Mouse (Mus musculus) limb, embryonic 14.5 days (tissue): ENCODE data around the gene Gm20388. TPM values are rescaled to one million over a fixed set of nuclear protein-coding genes. Genes with fewer than 3 reads are reported as not detected.

Source experiments
- ATAC-seq: fragments of 200-750 bp; cut with Nextera tagmentation; 2 replicates; pipeline ENCODE4 v1.8.0; 2017; ENCODE audit warnings: low read depth, moderate number of reproducible peaks, moderate TSS enrichment; ENCODE audit not compliant: low FRiP score
- DNase-seq: peaks from one replicate; pipeline ENCODE4 v3.0.0-alpha.2; 2015; ENCODE audit warnings: low spot score
- H3K27ac ChIP-seq: fragments of 300-500 bp; sonication (generic); replicated peaks from 2 replicates; pipeline ENCODE4 v1.5.1; 2014; ENCODE audit warnings: low read depth, mild to moderate bottlenecking, low read length, moderate library complexity, mixed read lengths
- H3K27me3 ChIP-seq: fragments of 300-500 bp; sonication (generic); 2 replicates; pipeline ENCODE4 v1.6.1; 2014; ENCODE audit warnings: low read length, mixed read lengths; ENCODE audit not compliant: control insufficient read depth, insufficient read depth
- H3K36me3 ChIP-seq: fragments of 300-500 bp; sonication (generic); 2 replicates; pipeline ENCODE4 v1.6.1; 2014; ENCODE audit warnings: mild to moderate bottlenecking, low read length, moderate library complexity, mixed read lengths; ENCODE audit not compliant: control insufficient read depth, insufficient read depth
- H3K4me1 ChIP-seq: fragments of 300-500 bp; sonication (generic); 2 replicates; pipeline ENCODE4 v1.6.1; 2014; ENCODE audit warnings: antibody characterized with exemption, low read length, mixed read lengths; ENCODE audit not compliant: control insufficient read depth, insufficient read depth
- H3K4me2 ChIP-seq: fragments of 300-500 bp; sonication (generic); replicated peaks from 2 replicates; pipeline ENCODE4 v1.6.1; 2014; ENCODE audit warnings: low read depth, mild to moderate bottlenecking, low read length, moderate library complexity; ENCODE audit not compliant: severe bottlenecking
- H3K4me3 ChIP-seq: fragments of 300-500 bp; sonication (generic); replicated peaks from 2 replicates; pipeline ENCODE4 v1.5.1; 2014; ENCODE audit warnings: low read length
- H3K9ac ChIP-seq: fragments of 300-500 bp; sonication (generic); 2 replicates; pipeline ENCODE4 v1.6.1; 2014; ENCODE audit warnings: mild to moderate bottlenecking, low read depth, low read length, moderate library complexity; ENCODE audit not compliant: severe bottlenecking
- H3K9me3 ChIP-seq: fragments of 300-500 bp; sonication (generic); 2 replicates; pipeline ENCODE4 v1.6.1; 2016; ENCODE audit warnings: low read length; ENCODE audit not compliant: control insufficient read depth
- POLR2A ChIP-seq: fragments of 200-500 bp; IDR thresholded peaks from 2 replicates; pipeline ENCODE4 v1.8.0; 2012; ENCODE audit warnings: inconsistent platforms, mild to moderate bottlenecking, moderate library complexity, borderline replicate concordance; ENCODE audit not compliant: insufficient read depth, insufficient read length; ENCODE audit errors: extremely low read depth
- WGBS: fragments of 180-500 bp; shearing (Covaris S2); extraction: QIAGEN DNeasy Blood & Tissue Kit; methylation state at CpG from one replicate; pipeline ENCODE4 v1.1.7; 2014; 5-methylcytosine and 5-hydroxymethylcytosine counted together
- polyA plus RNA-seq, 2 experiments: library from polyadenylated mRNA; depleted of rRNA in 1 of 2; stranded (reverse) in 1 of 2; unstranded in 1 of 2; fragments of >200 nt; fragmentation: Nextera tagmentation in 1 of 2; extraction: Ambion mirVana in 1 of 2; gene quantifications; 2 replicates each; pipeline versions ENCODE4 v1.2.1 to v1.2.3; 2012 to 2014

Gm20388 gene
- polyA plus RNA-seq, 2 experiments, result 1.9 to 49.9 TPM

- no peak for TF ChIP-seq POLR2A
- H3K4me2 ChIP-seq, result no peak overlapping the region
- H3K27me3 ChIP-seq, result no peaks in the 10 kb centered on the region
- no peak overlapping the region for H3K4me3 ChIP-seq
- H3K4me1 ChIP-seq, result peaks cover 34% of the 10 kb centered on the region
- no peaks in the 10 kb centered on the region for H3K36me3 ChIP-seq
- WGBS, result 81% methylated on average over 9 of the region's 9 CpGs
- H3K9ac ChIP-seq, result no peak overlapping the region
- no peaks in the 10 kb centered on the region for H3K9me3 ChIP-seq
- DNase-seq (no peak), ATAC-seq (no peak)
- no peak overlapping the region for H3K27ac ChIP-seq
These were observed 483.2 kb downstream of the Gm20388 start for GRCm38 (mm10) chr8:120393871-120394275.

DNA sequence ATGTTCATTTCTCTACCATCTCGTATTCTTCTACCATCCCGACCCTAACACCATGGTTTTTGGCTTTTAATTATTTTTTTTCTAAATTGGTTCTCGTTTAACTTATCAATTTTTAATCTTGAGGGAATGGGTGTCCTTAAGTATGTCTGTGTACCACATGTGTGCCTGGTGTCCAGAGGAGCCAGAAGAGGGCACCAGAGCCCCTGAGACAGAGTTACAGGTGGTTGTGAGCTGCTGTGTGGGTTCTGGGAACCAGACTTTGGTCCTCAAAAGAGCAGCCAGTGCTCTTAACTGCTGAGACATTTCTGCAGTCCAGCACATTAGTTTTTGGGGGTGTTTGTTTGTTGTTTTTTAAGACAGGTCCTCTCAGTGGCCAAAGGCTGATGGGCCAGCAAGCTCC is 485.3 kb downstream of the Gm20388 start:
- no peak for DNase-seq
- 90% methylated on average over 3 of the region's 3 CpGs for WGBS
- Histone ChIP-seq H3K9ac (no peak overlapping the region), H3K4me2 (no peak overlapping the region), H3K27ac (no peak overlapping the region), H3K27me3 (no peaks in the 10 kb centered on the region), H3K4me1 (peaks cover 42% of the 10 kb centered on the region), H3K9me3 (no peaks in the 10 kb centered on the region), H3K36me3 (no peaks in the 10 kb centered on the region), H3K4me3 (no peak overlapping the region)
- no peak for TF ChIP-seq POLR2A
- ATAC-seq, result no peak

DNA sequence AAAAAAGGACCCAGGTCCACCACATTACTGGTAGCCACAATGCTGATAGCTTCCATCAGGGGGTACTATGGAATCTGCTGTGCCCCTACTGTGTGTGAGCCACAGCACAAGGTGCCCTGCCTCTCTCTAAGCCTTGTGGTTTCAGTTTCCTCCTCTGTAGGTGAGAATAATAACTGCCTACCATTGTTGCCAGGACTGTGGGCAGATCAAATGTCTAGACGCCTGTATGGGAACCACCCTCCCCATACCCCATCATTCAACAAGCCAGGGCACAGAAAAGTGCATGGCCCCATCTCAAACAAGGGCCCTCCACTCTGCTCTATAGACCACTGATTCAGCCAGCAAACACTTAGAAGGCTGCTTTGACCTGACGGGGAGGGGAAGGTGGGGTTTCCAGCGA is 486.1 kb downstream of the Gm20388 start:
- DNase-seq, result no peak
- 41% methylated on average over 3 of the region's 3 CpGs for WGBS

DNA sequence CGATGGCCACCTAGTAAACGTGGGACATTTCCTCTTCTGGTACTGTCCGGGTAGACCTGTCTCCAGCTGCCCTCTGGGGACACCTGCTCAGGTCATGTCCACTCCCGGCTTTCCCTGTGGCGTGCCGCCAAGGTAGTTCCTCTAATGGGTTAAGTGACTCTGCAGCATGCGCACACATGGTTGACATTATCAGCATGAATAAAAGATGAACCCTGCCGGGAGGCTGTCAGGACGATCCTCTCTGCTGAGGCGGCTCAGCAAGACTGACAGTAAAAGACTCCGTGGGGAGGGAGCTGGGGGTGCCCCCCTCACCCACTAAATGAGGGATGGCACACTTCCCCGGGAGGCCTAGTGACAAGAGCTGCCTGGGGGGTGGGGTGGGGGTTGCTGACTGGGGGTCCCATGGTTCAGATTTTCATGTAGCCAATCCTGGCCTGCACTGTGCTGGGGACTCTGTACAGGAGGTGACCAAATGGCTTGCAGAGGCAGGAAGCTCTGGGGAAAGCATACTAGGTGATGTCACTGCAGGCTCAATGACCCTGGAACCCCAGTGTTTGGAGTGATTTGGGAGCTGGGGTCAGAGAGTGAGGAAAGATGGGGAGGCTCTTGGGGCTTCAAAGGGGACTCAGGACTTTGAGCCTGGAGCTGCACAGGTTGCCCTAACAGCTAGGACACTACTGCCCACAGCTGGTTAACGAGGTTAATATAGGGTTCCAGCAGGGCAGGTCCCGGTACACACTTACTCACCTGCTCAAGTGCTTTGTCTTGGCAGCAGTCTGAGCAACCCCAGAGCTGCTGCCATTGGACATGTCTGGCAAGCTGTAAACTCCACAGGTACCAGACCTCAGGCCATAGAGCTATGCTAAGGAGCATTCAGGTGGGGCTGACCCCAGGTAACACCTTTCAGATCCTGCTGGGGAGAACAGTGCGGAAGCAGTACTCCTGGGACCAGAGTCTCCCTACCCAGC is 487.1 kb downstream of the Gm20388 start:
- Histone ChIP-seq H3K9ac (0 out of 2 replicates have a peak overlapping the region, but pooled peaks have one; percentile 28), H3K9me3 (no peaks in the 10 kb centered on the region), H3K27ac (no peak overlapping the region), H3K4me3 (no peak overlapping the region), H3K27me3 (no peaks in the 10 kb centered on the region), H3K4me2 (no peak overlapping the region), H3K36me3 (no peaks in the 10 kb centered on the region), H3K4me1 (peaks cover 25% of the 10 kb centered on the region)
- 36% methylated on average over 15 of the region's 15 CpGs for WGBS
- ATAC-seq (no peak), DNase-seq (no peak)
- TF ChIP-seq POLR2A, result no peak

More for the DNA sequence above, 486.1 kb downstream of the Gm20388 start:
- Histone ChIP-seq H3K36me3 (no peaks in the 10 kb centered on the region), H3K9me3 (no peaks in the 10 kb centered on the region), H3K4me3 (no peak overlapping the region), H3K4me2 (no peak overlapping the region), H3K4me1 (peaks cover 34% of the 10 kb centered on the region), H3K27ac (no peak overlapping the region), H3K27me3 (no peaks in the 10 kb centered on the region), H3K9ac (no peak overlapping the region)
- ATAC-seq, result no peak
- no peak for TF ChIP-seq POLR2A

- Histone ChIP-seq H3K9ac (no peak overlapping the region), H3K4me1 (peaks cover 25% of the 10 kb centered on the region), H3K9me3 (no peaks in the 10 kb centered on the region), H3K4me2 (no peak overlapping the region), H3K36me3 (no peaks in the 10 kb centered on the region), H3K27ac (no peak overlapping the region), H3K27me3 (no peaks in the 10 kb centered on the region), H3K4me3 (no peak overlapping the region)
- no peak for TF ChIP-seq POLR2A
- ATAC-seq (no peak), DNase-seq (no peak)
- WGBS, result 35% methylated on average over 32 of the region's 33 CpGs
These were observed 488.7 kb downstream of the Gm20388 start for GRCm38 (mm10) chr8:120399212-120399934.
